Mouse (Mus musculus): ENCODE measurements around the gene H2-DMb2. TPM values are rescaled to one million over a fixed set of nuclear protein-coding genes. Genes with fewer than 3 reads are reported as not detected.

H2-DMb2 gene
- polyA plus RNA-seq, 1 experiment from 2014 or later = 0.23 TPM

DNA sequence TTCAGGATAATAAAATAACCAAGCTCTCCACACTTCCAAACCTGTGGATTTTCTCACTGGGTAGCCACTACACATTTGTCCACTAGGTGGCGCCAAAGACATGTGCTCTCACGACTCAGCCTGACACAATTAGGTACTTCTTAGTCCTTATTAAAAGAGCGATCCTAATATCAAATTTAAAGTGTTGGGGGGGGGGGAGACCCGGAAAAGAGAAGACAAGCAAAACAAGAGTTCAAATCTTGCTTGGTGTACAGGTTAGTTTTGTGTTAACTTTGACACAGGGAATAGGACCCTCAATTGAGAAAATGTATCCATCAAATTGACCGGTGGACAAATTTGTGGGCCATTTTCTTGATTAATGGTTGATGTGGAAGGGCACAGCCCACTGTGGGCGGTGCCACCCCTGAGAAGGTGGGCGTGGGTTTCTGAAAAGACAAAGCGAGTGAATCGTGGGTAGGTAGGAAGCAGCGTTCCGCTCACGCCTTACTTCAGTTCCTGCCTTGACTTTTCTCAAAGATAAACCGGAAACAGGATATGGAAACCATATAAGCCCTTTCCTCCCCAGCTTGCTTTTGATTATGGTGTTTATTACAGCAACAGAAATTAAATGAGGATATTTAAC, 27.9 kb downstream of the H2-DMb2 start:
- WGBS = 42% methylated on average over 13 of the region's 13 CpGs
- Histone ChIP-seq H3K4me2 (ENCODE audit: low read depth, severe bottlenecking) (no peak overlapping the region), H3K27ac (replicated peaks; ENCODE audit: low read depth, low read length) (no peak overlapping the region), H3K27me3 (ENCODE audit: control insufficient read depth, insufficient read depth, low read length) (peaks cover 3% of the 10 kb centered on the region; the same call in 1 of the 2 replicates), H3K9ac (ENCODE audit: low read length) (no peak overlapping the region), H3K36me3 (ENCODE audit: control insufficient read depth, insufficient read depth, low read length) (no peaks in the 10 kb centered on the region), H3K4me1 (ENCODE audit: control insufficient read depth, insufficient read depth, low read length) (no peaks in the 10 kb centered on the region), H3K9me3 (ENCODE audit: control insufficient read depth, low read length) (no peaks in the 10 kb centered on the region), H3K4me3 (ENCODE audit: low read depth, low read length) (no peak overlapping the region)
- no peak for ATAC-seq (ENCODE audit: insufficient number of reproducible peaks, low FRiP score, low TSS enrichment, low read depth)
- DNase-seq (ENCODE audit: low spot score) = peak; percentile 86

DNA sequence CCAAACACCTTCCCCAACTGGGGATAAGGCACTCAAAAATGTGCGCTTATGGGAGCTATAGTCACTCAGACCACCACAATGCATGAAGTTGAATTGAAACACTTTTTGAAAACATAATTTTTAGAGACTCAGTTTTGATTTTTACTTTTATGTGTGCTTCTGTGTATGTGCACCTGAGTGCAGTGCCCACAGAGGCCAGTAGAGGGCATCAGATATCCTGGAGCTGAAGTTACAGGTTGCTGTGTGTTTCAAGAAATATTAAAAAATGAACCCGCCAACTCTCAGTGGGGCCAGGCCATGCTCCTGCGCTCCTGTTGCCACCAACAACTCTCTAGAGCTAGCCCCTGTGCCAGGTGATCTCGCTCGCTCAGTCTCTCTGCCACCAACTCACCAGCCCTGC, 29.4 kb downstream of the H2-DMb2 start:
- H3K27me3 ChIP-seq (ENCODE audit: control insufficient read depth, insufficient read depth, low read length) = peaks cover 3% of the 10 kb centered on the region; the same call in 1 of the 2 replicates
- no peak overlapping the region for H3K4me2 ChIP-seq (ENCODE audit: low read depth, severe bottlenecking)
- no peak for ATAC-seq (ENCODE audit: insufficient number of reproducible peaks, low FRiP score, low TSS enrichment, low read depth)
- DNase-seq (ENCODE audit: low spot score) = no peak
- H3K9me3 ChIP-seq (ENCODE audit: control insufficient read depth, low read length) = no peaks in the 10 kb centered on the region
- WGBS = 95% methylated on average over 5 of the region's 5 CpGs
- no peaks in the 10 kb centered on the region for H3K4me1 ChIP-seq (ENCODE audit: control insufficient read depth, insufficient read depth, low read length)
- no peaks in the 10 kb centered on the region for H3K36me3 ChIP-seq (ENCODE audit: control insufficient read depth, insufficient read depth, low read length)
- no peak overlapping the region for H3K27ac ChIP-seq (replicated peaks; ENCODE audit: low read depth, low read length)
- no peak overlapping the region for H3K9ac ChIP-seq (ENCODE audit: low read length)
- H3K4me3 ChIP-seq (ENCODE audit: low read depth, low read length) = no peak overlapping the region

GRCm38 (mm10) chr17:34174075-34174474, 31.0 kb downstream of the H2-DMb2 start:
- Histone ChIP-seq H3K4me1 (ENCODE audit: control insufficient read depth, insufficient read depth, low read length) (no peaks in the 10 kb centered on the region), H3K27ac (replicated peaks; ENCODE audit: low read depth, low read length) (no peak overlapping the region), H3K4me3 (ENCODE audit: low read depth, low read length) (no peak overlapping the region), H3K4me2 (ENCODE audit: low read depth, severe bottlenecking) (no peak overlapping the region), H3K36me3 (ENCODE audit: control insufficient read depth, insufficient read depth, low read length) (no peaks in the 10 kb centered on the region), H3K9ac (ENCODE audit: low read length) (no peak overlapping the region), H3K9me3 (ENCODE audit: control insufficient read depth, low read length) (no peaks in the 10 kb centered on the region), H3K27me3 (ENCODE audit: control insufficient read depth, insufficient read depth, low read length) (peaks cover 2% of the 10 kb centered on the region; the same call in 1 of the 2 replicates)
- ATAC-seq (ENCODE audit: insufficient number of reproducible peaks, low FRiP score, low TSS enrichment, low read depth) (no peak), DNase-seq (ENCODE audit: low spot score) (no peak)
- 79% methylated on average over 1 of the region's 1 CpGs for WGBS

GRCm38 (mm10) chr17:34177179-34177578, 34.1 kb downstream of the H2-DMb2 start:
- Histone ChIP-seq H3K36me3 (ENCODE audit: control insufficient read depth, insufficient read depth, low read length) (no peaks in the 10 kb centered on the region), H3K4me1 (ENCODE audit: control insufficient read depth, insufficient read depth, low read length) (no peaks in the 10 kb centered on the region), H3K27me3 (ENCODE audit: control insufficient read depth, insufficient read depth, low read length) (no peaks in the 10 kb centered on the region), H3K9me3 (ENCODE audit: control insufficient read depth, low read length) (no peaks in the 10 kb centered on the region), H3K27ac (replicated peaks; ENCODE audit: low read depth, low read length) (no peak overlapping the region), H3K4me2 (ENCODE audit: low read depth, severe bottlenecking) (no peak overlapping the region), H3K4me3 (ENCODE audit: low read depth, low read length) (no peak overlapping the region), H3K9ac (ENCODE audit: low read length) (no peak overlapping the region)
- 70% methylated on average over 4 of the region's 4 CpGs for WGBS
- ATAC-seq (ENCODE audit: insufficient number of reproducible peaks, low FRiP score, low TSS enrichment, low read depth) = no peak
- no peak for DNase-seq (ENCODE audit: low spot score)

DNA sequence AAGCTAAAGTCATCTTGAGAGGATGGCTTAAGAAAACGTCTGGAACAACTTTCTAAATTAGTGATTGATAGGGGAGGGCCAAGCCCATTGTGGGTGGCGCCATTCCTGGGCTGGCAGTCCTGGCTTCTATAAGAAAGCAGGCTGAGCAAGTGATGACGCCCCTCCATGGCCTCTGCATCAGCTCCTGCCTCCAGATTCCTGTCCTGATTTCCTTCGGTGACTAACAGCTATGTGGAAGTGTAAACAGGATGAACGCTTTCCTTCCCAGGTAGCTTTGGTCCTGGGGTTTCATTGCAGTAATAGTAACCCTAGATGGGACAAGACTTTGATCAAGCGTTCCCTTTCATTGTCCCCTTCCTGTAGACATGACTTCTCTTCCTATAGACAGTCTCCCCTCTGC, 35.9 kb downstream of the H2-DMb2 start:
- 64% methylated on average over 6 of the region's 6 CpGs for WGBS
- no peaks in the 10 kb centered on the region for H3K36me3 ChIP-seq (ENCODE audit: control insufficient read depth, insufficient read depth, low read length)

DNA sequence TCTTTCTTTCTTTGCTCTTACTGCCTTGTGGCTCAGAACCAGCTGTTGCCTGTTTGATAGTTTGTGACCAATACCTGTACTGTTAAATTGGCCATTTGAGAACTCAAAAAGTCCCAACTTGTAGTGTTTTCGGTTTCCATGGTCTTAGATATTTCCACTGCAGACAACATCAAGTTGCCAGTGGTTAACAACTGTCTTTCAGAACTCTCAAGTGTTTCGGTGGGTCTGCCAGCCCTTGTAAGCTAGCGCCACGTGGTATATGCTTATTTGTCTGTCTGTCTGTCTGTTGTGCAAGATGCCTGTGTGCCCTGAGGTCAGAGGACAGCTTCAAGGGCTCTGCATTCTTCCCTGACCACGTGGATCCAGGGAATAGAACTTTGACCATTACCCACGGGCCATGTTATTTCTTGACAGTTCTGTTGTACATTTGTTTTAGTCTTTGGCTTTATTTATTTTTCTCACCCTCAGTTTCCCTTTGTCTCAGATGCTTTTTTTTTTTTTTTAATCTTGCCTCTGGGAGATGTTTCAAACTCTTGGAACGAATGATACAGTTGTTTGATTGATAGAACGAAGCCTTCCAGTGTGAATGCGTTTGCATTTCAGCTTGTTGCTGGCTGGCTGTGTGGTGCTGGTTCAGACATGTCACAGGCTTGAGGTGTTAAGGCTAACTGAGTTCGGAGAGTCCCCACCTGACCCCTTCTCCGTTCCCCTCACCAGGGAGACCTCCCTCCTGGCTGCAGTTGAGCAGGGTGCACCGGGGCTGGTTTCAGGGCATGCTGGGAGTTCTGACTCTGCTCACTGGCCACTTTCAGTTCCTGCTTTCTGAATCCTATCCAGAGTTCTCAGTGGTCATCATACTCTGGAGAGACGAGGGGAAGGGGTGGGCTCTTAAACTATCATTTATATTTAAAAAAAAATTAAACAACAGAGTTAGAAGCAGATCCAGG, 37.1 kb downstream of the H2-DMb2 start:
- H3K27me3 ChIP-seq (ENCODE audit: control insufficient read depth, insufficient read depth, low read length) = peaks cover 3% of the 10 kb centered on the region; the same call in 1 of the 2 replicates
- no peak overlapping the region for H3K4me2 ChIP-seq (ENCODE audit: low read depth, severe bottlenecking)
- DNase-seq (ENCODE audit: low spot score) (no peak), ATAC-seq (ENCODE audit: insufficient number of reproducible peaks, low FRiP score, low TSS enrichment, low read depth) (no peak)
- H3K9me3 ChIP-seq (ENCODE audit: control insufficient read depth, low read length) = no peaks in the 10 kb centered on the region
- WGBS = 73% methylated on average over 13 of the region's 13 CpGs
- H3K4me3 ChIP-seq (ENCODE audit: low read depth, low read length) = no peak overlapping the region
- H3K27ac ChIP-seq (replicated peaks; ENCODE audit: low read depth, low read length) = no peak overlapping the region
- no peak overlapping the region for H3K9ac ChIP-seq (ENCODE audit: low read length)
- H3K4me1 ChIP-seq (ENCODE audit: control insufficient read depth, insufficient read depth, low read length) = no peaks in the 10 kb centered on the region
- H3K36me3 ChIP-seq (ENCODE audit: control insufficient read depth, insufficient read depth, low read length) = no peaks in the 10 kb centered on the region

More for the DNA sequence above, 35.9 kb downstream of the H2-DMb2 start:
- Histone ChIP-seq H3K4me3 (ENCODE audit: low read depth, low read length) (no peak overlapping the region), H3K9ac (ENCODE audit: low read length) (no peak overlapping the region), H3K9me3 (ENCODE audit: control insufficient read depth, low read length) (no peaks in the 10 kb centered on the region), H3K4me1 (ENCODE audit: control insufficient read depth, insufficient read depth, low read length) (no peaks in the 10 kb centered on the region), H3K27ac (replicated peaks; ENCODE audit: low read depth, low read length) (no peak overlapping the region), H3K4me2 (ENCODE audit: low read depth, severe bottlenecking) (no peak overlapping the region), H3K27me3 (ENCODE audit: control insufficient read depth, insufficient read depth, low read length) (0 out of 2 replicates have a peak, but pooled peaks cover 3% of the 10 kb centered on the region)
- ATAC-seq (ENCODE audit: insufficient number of reproducible peaks, low FRiP score, low TSS enrichment, low read depth) (no peak), DNase-seq (ENCODE audit: low spot score) (no peak)

DNA sequence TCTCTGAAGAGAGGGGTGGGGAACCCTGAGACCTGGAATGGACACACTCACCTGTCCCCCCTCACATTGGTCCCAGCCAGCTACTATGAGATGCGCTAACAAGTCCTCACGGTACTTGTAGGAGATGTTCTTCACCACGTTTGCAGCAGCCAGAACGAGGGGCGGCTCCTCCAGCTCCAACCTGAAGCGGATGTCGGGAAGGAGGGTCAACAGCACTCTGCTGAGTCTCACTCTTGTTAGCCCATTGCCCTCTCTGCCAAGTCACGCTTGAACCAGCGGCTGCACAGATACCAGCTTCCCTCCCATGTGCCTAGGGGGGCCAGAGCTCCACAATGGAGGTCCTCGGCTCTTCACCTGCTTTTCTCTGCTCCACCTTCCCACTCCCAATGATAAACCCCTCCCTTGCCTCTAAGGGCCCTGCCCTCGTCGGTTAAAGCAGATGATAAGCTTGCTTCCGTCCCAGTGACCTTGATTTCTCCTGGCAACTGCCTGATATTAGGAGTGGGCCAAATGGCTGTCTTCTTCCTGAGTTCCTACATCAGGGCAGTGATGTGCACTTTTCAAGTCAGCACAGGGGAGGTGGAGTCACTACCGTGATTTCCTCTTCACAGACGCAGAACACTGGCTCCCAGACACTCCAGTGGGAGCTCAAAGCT, 40.6 kb downstream of the H2-DMb2 start:
- H3K4me2 ChIP-seq (ENCODE audit: low read depth, severe bottlenecking) = no peak overlapping the region
- no peak for ATAC-seq (ENCODE audit: insufficient number of reproducible peaks, low FRiP score, low TSS enrichment, low read depth)
- H3K27ac ChIP-seq (replicated peaks; ENCODE audit: low read depth, low read length) = no peak overlapping the region
- H3K36me3 ChIP-seq (ENCODE audit: control insufficient read depth, insufficient read depth, low read length) = no peaks in the 10 kb centered on the region
- H3K27me3 ChIP-seq (ENCODE audit: control insufficient read depth, insufficient read depth, low read length) = peaks cover 27% of the 10 kb centered on the region
- no peak overlapping the region for H3K4me3 ChIP-seq (ENCODE audit: low read depth, low read length)
- no peaks in the 10 kb centered on the region for H3K9me3 ChIP-seq (ENCODE audit: control insufficient read depth, low read length)
- H3K4me1 ChIP-seq (ENCODE audit: control insufficient read depth, insufficient read depth, low read length) = 0 out of 2 replicates have a peak, but pooled peaks cover 7% of the 10 kb centered on the region
- no peak overlapping the region for H3K9ac ChIP-seq (ENCODE audit: low read length)
- DNase-seq (ENCODE audit: low spot score) = no peak
- 78% methylated on average over 15 of the region's 15 CpGs for WGBS

- H3K4me1 ChIP-seq (ENCODE audit: control insufficient read depth, insufficient read depth, low read length) = 0 out of 2 replicates have a peak, but pooled peaks cover 7% of the 10 kb centered on the region
- ATAC-seq (ENCODE audit: insufficient number of reproducible peaks, low FRiP score, low TSS enrichment, low read depth) = no peak
- peaks cover 31% of the 10 kb centered on the region for H3K27me3 ChIP-seq (ENCODE audit: control insufficient read depth, insufficient read depth, low read length)
- H3K27ac ChIP-seq (replicated peaks; ENCODE audit: low read depth, low read length) = no peak overlapping the region
- 88% methylated on average over 9 of the region's 9 CpGs for WGBS
- no peak overlapping the region for H3K9ac ChIP-seq (ENCODE audit: low read length)
- no peaks in the 10 kb centered on the region for H3K36me3 ChIP-seq (ENCODE audit: control insufficient read depth, insufficient read depth, low read length)
- DNase-seq (ENCODE audit: low spot score) = no peak
- H3K4me2 ChIP-seq (ENCODE audit: low read depth, severe bottlenecking) = no peak overlapping the region
- no peaks in the 10 kb centered on the region for H3K9me3 ChIP-seq (ENCODE audit: control insufficient read depth, low read length)
- H3K4me3 ChIP-seq (ENCODE audit: low read depth, low read length) = no peak overlapping the region
These were observed 42.4 kb downstream of the H2-DMb2 start for GRCm38 (mm10) chr17:34185526-34185925.
